Mouse (Mus musculus) liver (tissue): Measurements from ENCODE around the gene Scarf1.

ENCODE experiments used
- DNase-seq: peaks from one replicate; pipeline ENCODE4 v3.0.0-alpha.2; 2020; ENCODE audit warnings: mixed read lengths

Gene Scarf1

GRCm38 (mm10) chr11:75512301-75513018 is 880 bp upstream of the Scarf1 start:
- DNase-seq: no peak

DNA sequence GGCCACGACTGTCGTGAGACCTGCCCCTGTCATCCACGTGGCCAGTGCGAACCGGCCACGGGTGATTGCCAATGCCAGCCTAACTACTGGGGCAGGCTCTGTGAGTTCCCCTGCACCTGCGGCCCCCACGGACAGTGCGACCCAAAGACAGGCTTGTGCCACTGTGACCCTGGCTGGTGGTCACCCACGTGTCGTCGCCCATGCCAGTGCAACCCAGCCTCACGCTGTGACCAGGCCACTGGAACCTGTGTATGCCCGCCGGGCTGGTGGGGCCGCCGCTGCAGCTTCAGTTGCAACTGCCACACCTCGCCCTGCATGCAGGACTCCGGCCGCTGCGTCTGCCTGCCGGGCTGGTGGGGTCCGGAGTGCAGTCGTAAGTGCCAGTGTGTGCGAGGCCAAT is 1.8 kb downstream of the Scarf1 start:
- DNase-seq: no peak

- DNase-seq: no peak
Measured at GRCm38 (mm10) chr11:75519834-75520633, 6.7 kb downstream of the Scarf1 start.

DNA sequence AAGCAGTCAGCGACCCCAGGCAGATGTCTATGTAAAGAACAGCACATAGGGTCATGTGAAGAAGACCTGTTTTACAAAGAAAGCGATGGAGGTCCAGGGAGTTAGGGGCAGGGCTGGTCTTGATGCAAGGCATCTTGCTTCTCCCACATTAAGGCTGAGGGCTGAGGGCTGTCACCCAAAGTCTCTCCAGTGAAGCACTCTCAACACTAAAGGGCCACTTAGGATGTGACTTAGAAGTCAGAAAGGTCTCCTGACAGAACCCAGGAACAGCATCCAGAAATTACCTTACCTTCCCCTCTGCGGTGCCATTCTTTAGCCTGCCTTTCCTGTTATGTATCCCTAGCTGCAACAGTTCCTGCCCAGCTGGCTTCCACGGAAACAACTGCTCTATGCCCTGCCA is 8.3 kb downstream of the Scarf1 start:
- no peak for DNase-seq

DNA sequence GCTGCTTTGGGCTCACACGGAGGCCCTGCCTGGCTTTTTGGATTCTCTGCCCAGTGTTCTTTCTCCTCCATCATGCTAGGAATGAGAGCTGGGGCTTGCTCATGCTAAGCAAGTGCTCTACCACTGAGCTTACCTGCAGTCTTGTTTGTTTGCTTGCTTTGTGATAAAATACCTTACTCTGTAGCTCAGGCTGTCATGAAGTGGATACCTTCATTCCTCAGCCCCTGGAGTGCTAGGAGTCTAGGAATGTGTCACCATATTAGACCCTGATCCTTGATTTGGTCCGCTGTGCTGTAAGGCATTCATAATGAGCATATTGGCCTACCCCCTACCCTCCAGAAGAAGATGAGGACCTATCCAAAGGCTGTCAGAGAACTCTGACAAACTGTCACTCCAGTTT is 9.5 kb downstream of the Scarf1 start:
- no peak for DNase-seq

DNA sequence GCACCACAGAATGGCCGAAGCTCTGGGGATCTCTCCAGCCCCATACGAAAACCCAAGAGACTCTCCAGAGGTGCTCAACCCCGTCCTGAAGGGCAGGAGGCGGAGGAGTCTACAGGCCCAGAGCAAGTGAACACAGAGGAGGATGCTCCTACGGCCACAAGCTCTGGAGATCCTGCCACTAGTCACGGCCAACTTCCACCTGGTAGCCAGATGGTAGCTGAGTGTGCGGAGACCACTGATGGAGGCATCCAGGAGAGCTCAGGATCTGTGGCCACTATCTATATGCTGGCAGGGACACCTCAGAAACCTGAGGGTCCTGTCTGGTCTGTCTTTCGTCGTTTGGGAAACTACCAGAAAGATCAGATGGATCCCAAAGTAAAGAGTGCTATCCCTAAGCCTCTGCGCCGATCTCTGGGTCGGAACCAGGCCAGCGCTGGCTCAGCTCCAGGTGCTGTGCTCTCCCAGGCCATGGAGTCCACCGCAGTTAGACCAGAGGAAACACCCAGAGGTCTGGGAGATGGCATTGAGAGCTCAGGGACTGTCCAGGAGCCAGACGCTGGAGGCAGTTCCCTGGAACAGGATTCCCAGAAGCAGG is 12.3 kb downstream of the Scarf1 start:
- no peak for DNase-seq

- DNase-seq: no peak
Measured at GRCm38 (mm10) chr11:75526943-75527342, 13.6 kb downstream of the Scarf1 start.

DNA sequence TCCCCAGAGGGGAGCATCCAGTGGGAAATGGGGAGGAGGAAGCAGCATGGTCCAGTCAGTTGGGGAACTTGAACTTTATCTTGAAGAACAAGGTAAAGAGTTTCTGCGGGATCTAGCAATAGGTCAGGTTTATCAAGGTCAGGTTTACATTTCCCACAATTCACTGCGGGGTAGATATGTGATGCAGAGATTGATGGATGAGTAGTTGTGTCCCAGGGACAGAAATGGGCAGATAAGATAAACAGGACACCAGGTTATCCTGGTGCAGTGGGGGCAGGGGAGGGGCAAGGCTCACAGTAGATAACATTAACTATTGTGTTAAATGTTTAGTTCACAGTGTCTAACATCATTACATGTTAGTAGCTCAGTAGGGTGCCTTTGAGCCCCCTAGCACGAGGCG is 16.4 kb downstream of the Scarf1 start:
- DNase-seq: no peak

DNA sequence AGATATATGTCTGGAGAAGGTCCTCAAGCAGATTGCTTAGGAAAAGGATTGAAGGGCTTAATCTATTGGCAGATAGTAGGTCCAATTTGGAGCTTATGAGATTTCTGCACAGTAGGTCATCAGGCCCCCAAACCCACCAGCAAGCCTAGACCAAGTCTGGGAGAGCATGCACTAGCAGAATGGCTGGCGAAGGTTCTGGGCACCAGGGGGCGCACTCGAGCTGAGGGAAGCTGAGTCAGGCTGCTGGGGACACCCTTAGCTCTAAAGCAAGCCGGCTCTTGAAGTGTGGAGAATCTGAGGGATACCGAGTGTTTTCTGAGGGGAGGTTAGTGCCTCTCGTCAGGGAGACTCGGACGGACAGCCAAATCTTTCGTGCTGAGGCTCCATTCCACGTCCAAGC is 17.0 kb downstream of the Scarf1 start:
- peak; percentile 97 for DNase-seq

GRCm38 (mm10) chr11:75530845-75531373 is 17.6 kb downstream of the Scarf1 start:
- peak; percentile 48 for DNase-seq

DNA sequence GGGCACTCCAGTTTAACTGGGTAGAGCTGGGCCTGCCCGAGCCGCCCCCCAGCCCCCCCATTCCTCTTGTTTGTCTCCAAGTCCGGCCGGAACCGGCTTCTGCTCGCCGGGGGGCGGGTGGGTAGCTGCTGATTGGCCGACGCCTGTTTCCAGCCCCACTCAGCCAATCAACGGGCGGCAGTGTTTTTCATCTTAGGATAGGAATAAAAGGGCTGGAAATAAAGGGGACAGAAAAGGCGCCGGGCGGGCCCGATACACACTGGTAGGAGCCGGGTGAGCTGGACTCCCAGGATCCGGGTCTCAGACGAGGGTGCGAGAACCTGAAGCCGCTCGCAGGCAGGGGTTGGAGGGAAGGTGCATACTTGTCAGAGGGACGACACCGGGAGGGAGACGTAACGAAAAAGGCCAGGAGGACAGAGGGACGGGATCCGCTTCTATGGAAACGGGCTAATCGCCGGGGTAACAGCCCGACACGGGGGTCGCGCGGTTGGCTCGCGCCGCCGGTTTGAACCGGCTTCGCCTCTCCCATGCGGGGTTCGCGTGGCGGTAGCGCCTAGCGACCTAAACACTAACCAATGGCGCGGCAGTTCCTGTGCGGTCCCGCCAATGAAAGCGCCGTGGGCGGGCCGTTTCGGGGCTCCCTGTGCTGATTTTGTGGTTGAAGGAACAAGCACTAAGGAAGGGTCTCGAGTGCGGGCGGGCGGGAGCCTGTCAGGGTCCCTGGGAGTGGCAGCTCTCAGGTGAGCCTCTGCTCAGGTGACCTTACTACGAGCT is 18.3 kb downstream of the Scarf1 start, which contains the start of gene Slc43a2:
TSS of gene Slc43a2 (plus strand) at position 226 of the 774 bp plus-strand sequence.
- DNase-seq: peak; percentile 95

GRCm38 (mm10) chr11:75532340-75533277 is 19.3 kb downstream of the Scarf1 start:
- peak; percentile 44 for DNase-seq

GRCm38 (mm10) chr11:75533314-75534015 is 20.1 kb downstream of the Scarf1 start:
- DNase-seq: no peak

DNA sequence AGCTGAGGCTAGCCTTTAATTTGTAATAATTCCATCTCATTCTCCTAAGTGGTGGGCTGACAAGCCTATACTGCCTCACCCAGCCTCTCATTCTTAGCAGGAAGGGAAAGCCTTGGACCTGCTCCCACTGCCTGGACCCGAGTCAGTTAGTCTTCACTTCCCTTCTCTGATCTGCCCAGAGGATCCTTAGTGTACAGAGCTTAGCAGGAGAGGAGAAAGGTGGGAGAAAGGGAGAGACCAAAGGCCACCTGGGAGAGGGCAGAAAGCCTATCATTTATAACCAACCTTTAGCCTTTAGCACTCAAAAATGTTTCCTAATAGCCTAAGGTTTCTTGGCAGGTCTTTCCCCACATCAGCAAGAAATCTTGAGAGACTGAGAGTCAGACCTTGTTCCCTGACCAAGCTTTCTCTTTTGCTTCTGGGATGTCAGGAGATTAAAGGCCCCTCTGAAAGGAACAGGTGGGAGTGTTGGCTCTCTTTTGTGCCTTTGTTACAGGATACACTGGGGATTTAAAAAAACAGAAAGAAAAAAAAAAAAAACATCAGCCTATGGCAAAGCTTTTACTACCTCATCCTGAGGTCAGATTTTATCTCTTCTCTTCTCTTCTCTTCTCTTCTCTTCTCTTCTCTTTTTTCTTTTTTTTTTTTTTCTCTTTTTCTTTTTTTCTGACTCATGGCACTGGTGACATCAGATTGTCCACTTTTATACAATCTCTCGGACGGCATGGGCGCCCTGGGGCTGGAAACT is 21.1 kb downstream of the Scarf1 start:
- no peak for DNase-seq

DNA sequence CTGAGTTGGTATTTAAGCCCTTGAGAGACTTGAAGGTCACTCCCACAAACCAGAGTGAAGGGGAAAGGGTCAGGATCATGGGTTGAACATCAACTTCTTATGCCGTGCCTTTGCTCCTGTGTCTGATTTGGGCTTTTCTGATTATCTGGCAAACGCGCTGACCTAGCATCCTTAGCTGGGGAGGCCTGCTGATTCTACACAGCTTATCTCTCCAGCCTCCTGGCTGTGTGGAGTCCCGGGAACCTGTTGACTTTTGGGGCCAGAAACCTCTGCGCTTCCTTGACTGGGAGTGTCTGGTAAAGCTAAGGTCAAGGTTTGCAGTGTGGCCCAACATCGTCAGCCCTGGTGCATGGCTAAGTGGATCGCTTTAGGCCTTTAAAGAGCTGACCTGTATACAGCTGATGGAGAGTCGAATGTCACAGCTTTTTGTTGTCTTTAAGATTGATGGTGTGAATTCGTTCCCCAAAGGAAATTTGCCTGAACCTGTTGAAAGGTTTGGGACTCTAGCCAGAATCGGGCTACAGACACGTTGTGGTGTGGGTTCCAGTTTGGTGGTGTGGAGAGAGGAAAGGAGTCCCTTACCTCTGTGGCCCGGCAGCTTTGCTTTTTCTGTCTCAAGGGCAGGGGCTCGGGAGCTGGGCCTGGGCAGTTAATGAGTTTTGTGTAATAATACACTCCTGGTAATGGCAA is 21.9 kb downstream of the Scarf1 start:
- peak; percentile 73 for DNase-seq

- DNase-seq: no peak
Measured at GRCm38 (mm10) chr11:75536255-75537024, 23.1 kb downstream of the Scarf1 start.

DNA sequence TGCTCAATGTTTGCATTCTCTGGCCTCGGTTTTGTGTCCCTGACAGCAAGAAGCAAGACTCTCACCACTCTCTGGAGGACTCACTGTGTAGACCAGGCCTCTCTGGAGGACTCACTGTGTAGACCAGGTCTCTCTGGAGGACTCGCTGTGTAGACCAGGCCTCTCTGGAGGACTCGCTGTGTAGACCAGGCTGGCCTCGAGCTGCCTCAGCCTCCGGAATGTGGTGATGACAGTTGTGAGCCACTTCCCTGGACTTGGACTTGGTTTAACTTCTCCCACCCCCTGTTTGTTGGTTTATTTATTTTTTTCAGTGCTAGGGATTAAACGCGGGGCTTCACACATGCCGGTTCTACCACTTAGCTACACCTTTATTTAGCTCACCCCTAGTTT is 23.7 kb downstream of the Scarf1 start:
- DNase-seq: no peak

DNA sequence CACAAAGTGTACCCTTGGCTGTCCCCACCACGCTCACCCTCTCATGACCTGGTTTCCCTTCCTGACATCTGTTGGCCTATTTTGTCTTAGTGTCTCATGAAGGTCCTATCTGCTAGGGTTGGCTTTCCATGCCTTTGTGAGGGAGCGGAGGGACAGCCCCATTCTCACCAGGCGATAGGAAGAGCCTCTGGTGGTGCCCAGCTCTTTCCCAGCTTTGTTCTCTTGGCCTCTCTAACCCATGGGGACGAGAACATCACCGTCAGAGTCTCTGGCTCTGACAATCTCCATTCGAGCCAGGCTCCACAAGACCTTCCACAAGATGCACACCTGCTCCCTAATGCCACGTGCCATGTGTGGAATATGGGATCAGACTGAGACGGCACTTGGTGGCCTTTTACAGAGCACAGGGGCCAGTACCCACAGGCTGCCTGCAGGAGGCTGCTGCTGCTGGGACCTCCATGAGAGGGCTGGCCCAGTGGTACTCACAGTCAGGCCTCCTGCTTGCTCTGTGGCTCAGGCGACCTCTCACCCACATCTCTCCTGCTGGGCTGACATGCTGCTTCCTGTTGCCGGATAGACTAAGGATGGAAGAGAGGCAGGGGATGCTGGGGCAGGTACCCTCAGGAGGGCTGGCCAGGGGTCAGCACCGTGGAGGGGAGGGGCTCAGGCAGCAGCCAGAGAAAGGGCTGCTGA is 24.3 kb downstream of the Scarf1 start:
- DNase-seq: no peak
